Mouse (Mus musculus) liver, embryonic 12.5 days (tissue): ENCODE measurements at regions not wholly inside any gene's neighbourhood (a gene's known extent, or its start where the extent isn't known, plus 50 kb on each side); places are given as distances from the start of the nearest gene placed in this dataset.

ENCODE experiments used
- ATAC-seq: fragments of 200-750 bp; cut with Nextera tagmentation; 2 replicates; pipeline ENCODE4 v1.8.0; 2017; ENCODE audit warnings: moderate number of reproducible peaks, mild to moderate bottlenecking, moderate library complexity
- H3K27ac ChIP-seq: fragments of 300-500 bp; sonication (generic); 2 replicates; pipeline ENCODE4 v1.5.1; 2016; ENCODE audit warnings: mild to moderate bottlenecking
- H3K27me3 ChIP-seq: fragments of 300-500 bp; sonication (generic); replicated peaks from 2 replicates; pipeline ENCODE4 v1.6.1; 2016; ENCODE audit warnings: mild to moderate bottlenecking, moderate library complexity
- H3K36me3 ChIP-seq: fragments of 300-500 bp; sonication (generic); 2 replicates; pipeline ENCODE4 v1.6.1; 2016; ENCODE audit warnings: mild to moderate bottlenecking, moderate library complexity
- H3K4me1 ChIP-seq: fragments of 300-500 bp; sonication (generic); 2 replicates; pipeline ENCODE4 v1.6.1; 2016
- H3K4me2 ChIP-seq: fragments of 300-500 bp; sonication (generic); 2 replicates; pipeline ENCODE4 v1.6.1; 2016; ENCODE audit warnings: mild to moderate bottlenecking, moderate library complexity
- H3K4me3 ChIP-seq: fragments of 300-500 bp; sonication (generic); 2 replicates; pipeline ENCODE4 v1.5.1; 2016; ENCODE audit warnings: mild to moderate bottlenecking, moderate library complexity
- H3K9ac ChIP-seq: fragments of 300-500 bp; sonication (generic); 2 replicates; pipeline ENCODE4 v1.6.1; 2016; ENCODE audit warnings: mild to moderate bottlenecking, moderate library complexity
- H3K9me3 ChIP-seq: fragments of 300-500 bp; sonication (generic); replicated peaks from 2 replicates; pipeline ENCODE4 v1.6.1; 2016; ENCODE audit warnings: mild to moderate bottlenecking, moderate library complexity
- WGBS: fragments of 180-500 bp; shearing (Covaris S2); methylation state at CpG from one replicate; pipeline ENCODE4 v1.1.7; 2016; ENCODE audit not compliant: insufficient replicate concordance; 5-methylcytosine and 5-hydroxymethylcytosine counted together

GRCm38 (mm10) chr15:87940837-87941236 is 396.7 kb downstream of the Fam19a5 start:
- Histone ChIP-seq H3K36me3 (no peaks in the 10 kb centered on the region), H3K4me2 (no peak overlapping the region), H3K27me3 (no peaks in the 10 kb centered on the region), H3K4me1 (no peaks in the 10 kb centered on the region), H3K9ac (no peak overlapping the region), H3K27ac (no peak overlapping the region), H3K9me3 (0 out of 2 replicates have a peak, but pooled peaks cover 8% of the 10 kb centered on the region), H3K4me3 (no peak overlapping the region)
- ATAC-seq, result no peak
- 52% methylated on average over 3 of the region's 3 CpGs for WGBS

DNA sequence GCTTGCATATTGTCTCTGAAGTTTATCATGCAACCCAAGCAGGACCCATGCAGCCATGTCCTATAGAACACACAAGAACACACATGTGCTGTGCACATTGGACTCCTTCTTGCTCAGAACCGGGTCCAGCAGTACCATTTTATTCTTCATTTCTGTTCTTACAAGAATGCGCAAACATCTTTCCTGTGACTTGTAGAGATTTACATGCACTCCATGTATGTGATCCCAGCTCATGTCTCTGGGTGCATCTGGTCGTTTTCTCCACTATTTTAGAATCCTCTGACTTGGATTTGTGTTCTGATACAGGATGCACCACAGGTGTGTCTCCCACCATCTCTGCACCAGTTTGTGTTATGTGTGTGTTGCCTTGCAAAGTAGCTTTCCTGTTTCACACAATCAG is 408.4 kb downstream of the Fam19a5 start:
- H3K4me2 ChIP-seq, result no peak overlapping the region
- ATAC-seq, result no peak
- 59% methylated on average over 3 of the region's 3 CpGs for WGBS

GRCm38 (mm10) chr15:87955685-87956256 is 411.7 kb downstream of the Fam19a5 start:
- no peak overlapping the region for H3K4me2 ChIP-seq
- no peaks in the 10 kb centered on the region for H3K4me1 ChIP-seq
- H3K27me3 ChIP-seq, result no peaks in the 10 kb centered on the region
- no peaks in the 10 kb centered on the region for H3K36me3 ChIP-seq
- no peak overlapping the region for H3K27ac ChIP-seq
- H3K4me3 ChIP-seq, result no peak overlapping the region
- peaks cover 59% of the 10 kb centered on the region for H3K9me3 ChIP-seq
- no peak overlapping the region for H3K9ac ChIP-seq
- WGBS, result 49% methylated on average over 5 of the region's 5 CpGs
- ATAC-seq, result no peak

More for the DNA sequence above, 408.4 kb downstream of the Fam19a5 start:
- Histone ChIP-seq H3K27me3 (no peaks in the 10 kb centered on the region), H3K36me3 (no peaks in the 10 kb centered on the region), H3K27ac (no peak overlapping the region), H3K9ac (no peak overlapping the region), H3K4me3 (no peak overlapping the region), H3K9me3 (peaks cover 48% of the 10 kb centered on the region; the same call in 1 of the 2 replicates), H3K4me1 (no peaks in the 10 kb centered on the region)

GRCm38 (mm10) chr15:87958866-87959265 is 414.8 kb downstream of the Fam19a5 start:
- H3K9ac ChIP-seq, result no peak overlapping the region
- ATAC-seq, result no peak
- no peaks in the 10 kb centered on the region for H3K27me3 ChIP-seq
- H3K4me1 ChIP-seq, result no peaks in the 10 kb centered on the region
- H3K9me3 ChIP-seq, result peaks cover 61% of the 10 kb centered on the region
- no peak overlapping the region for H3K27ac ChIP-seq
- H3K36me3 ChIP-seq, result no peaks in the 10 kb centered on the region
- no peak overlapping the region for H3K4me2 ChIP-seq
- 50% methylated on average over 1 of the region's 1 CpGs for WGBS
- H3K4me3 ChIP-seq, result no peak overlapping the region

- H3K4me2 ChIP-seq, result no peak overlapping the region
- H3K36me3 ChIP-seq, result no peaks in the 10 kb centered on the region
- H3K27me3 ChIP-seq, result no peaks in the 10 kb centered on the region
- peaks cover 20% of the 10 kb centered on the region; the same call in 1 of the 2 replicates for H3K9me3 ChIP-seq
- ATAC-seq, result no peak
- no peak overlapping the region for H3K27ac ChIP-seq
- H3K4me1 ChIP-seq, result no peaks in the 10 kb centered on the region
- WGBS, result 62% methylated on average over 6 of the region's 6 CpGs
- no peak overlapping the region for H3K4me3 ChIP-seq
- H3K9ac ChIP-seq, result no peak overlapping the region
Measured at GRCm38 (mm10) chr15:87972641-87973040, 428.5 kb downstream of the Fam19a5 start.

DNA sequence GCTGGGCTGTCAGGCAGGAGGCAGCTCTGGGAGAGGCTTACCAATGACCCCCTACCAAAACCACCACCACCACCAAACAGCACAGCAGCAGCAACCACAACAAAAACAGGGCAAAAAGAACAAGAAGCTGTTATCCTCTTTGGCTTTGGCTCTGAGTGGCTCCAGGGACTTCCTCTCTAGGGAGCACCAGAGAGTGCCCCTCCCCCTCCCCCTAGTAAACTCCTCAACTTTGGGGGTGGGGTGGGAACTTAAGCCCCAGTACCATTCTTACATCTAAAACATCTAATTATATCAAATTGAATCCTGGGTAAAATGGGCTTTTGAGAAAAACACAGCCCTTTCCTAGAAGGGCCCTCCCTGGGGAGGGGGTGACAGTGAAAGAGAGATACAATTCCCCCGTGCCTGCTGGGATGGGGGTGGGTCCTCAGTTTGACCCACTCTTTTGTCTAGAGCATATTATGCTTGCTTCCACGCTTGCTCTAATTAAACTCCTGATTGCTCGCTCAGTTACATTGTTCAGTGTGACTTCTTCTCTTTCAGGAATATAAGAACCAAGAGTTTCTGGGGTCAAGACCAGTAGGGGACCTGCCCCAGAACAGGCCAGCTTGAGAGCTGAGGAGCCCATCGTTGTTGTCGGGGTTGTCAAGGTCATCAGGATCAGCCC is 443.4 kb downstream of the Fam19a5 start:
- H3K9me3 ChIP-seq, result no peaks in the 10 kb centered on the region; the same call in 1 of the 2 replicates
- no peaks in the 10 kb centered on the region for H3K27me3 ChIP-seq
- no peak overlapping the region for H3K9ac ChIP-seq
- 35% methylated on average over 5 of the region's 5 CpGs for WGBS
- H3K27ac ChIP-seq, result no peak overlapping the region
- no peak overlapping the region for H3K4me3 ChIP-seq
- H3K36me3 ChIP-seq, result no peaks in the 10 kb centered on the region
- no peaks in the 10 kb centered on the region for H3K4me1 ChIP-seq
- ATAC-seq, result no peak
- no peak overlapping the region for H3K4me2 ChIP-seq

GRCm38 (mm10) chr15:87994546-87994945 is 450.4 kb downstream of the Fam19a5 start:
- ATAC-seq, result no peak
- WGBS, result 70% methylated on average over 8 of the region's 8 CpGs
- Histone ChIP-seq H3K4me3 (no peak overlapping the region), H3K27ac (no peak overlapping the region), H3K9ac (no peak overlapping the region), H3K9me3 (no peaks in the 10 kb centered on the region; the same call in 1 of the 2 replicates), H3K4me1 (no peaks in the 10 kb centered on the region), H3K36me3 (no peaks in the 10 kb centered on the region), H3K27me3 (no peaks in the 10 kb centered on the region), H3K4me2 (no peak overlapping the region)

DNA sequence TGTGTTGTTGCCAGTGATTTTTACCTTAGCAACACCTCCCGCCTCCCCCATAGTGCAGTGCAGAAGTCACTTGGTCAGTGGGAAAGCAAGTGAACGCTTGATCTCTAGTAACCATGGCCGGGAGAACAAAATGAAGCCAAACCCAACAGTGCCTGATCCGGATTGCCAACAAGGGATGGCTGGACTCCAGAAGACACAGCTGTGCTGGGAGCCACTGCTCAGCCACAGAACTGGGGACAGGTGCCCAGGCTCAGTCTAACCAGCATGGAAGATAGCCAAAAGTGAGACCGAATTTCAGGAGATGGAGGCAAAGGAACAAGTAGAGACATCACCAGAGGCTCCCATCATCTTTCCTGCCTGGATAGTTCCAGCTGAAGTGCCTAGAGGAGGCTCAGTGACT is 473.0 kb downstream of the Fam19a5 start:
- no peaks in the 10 kb centered on the region for H3K4me1 ChIP-seq
- H3K36me3 ChIP-seq, result no peaks in the 10 kb centered on the region
- no peaks in the 10 kb centered on the region for H3K27me3 ChIP-seq
- H3K4me3 ChIP-seq, result no peak overlapping the region
- peaks cover 19% of the 10 kb centered on the region for H3K9me3 ChIP-seq
- no peak overlapping the region for H3K27ac ChIP-seq
- no peak for ATAC-seq
- H3K4me2 ChIP-seq, result no peak overlapping the region
- 78% methylated on average over 5 of the region's 5 CpGs for WGBS
- H3K9ac ChIP-seq, result no peak overlapping the region

DNA sequence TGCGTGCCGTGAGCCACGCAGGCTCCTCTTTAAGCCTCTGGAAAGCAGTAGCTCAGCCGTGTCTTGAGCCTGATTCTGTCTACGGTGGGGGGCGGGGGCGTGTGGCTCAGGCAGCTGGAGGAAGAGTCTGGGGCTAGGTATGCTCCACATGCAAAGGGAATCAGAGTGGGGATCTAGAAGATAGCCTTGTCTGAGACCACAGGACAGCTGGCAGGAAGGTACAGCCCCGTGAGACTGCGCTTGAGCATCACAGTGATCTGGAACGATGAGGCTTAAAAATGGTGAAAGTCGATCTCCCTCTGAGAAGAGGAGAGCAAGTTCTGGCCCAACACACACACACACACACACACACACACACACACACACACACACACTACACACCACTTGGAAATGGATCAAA is 488.7 kb downstream of the Fam19a5 start:
- no peaks in the 10 kb centered on the region for H3K9me3 ChIP-seq
- ATAC-seq, result no peak
- H3K36me3 ChIP-seq, result no peaks in the 10 kb centered on the region
- 74% methylated on average over 11 of the region's 11 CpGs for WGBS
- H3K27ac ChIP-seq, result no peak overlapping the region
- H3K4me2 ChIP-seq, result no peak overlapping the region
- H3K9ac ChIP-seq, result no peak overlapping the region
- H3K4me3 ChIP-seq, result no peak overlapping the region
- no peaks in the 10 kb centered on the region for H3K4me1 ChIP-seq
- no peaks in the 10 kb centered on the region for H3K27me3 ChIP-seq

GRCm38 (mm10) chr15:88033725-88034124 is 489.6 kb downstream of the Fam19a5 start:
- Histone ChIP-seq H3K4me1 (no peaks in the 10 kb centered on the region), H3K4me2 (no peak overlapping the region), H3K27ac (no peak overlapping the region), H3K9me3 (no peaks in the 10 kb centered on the region), H3K9ac (no peak overlapping the region), H3K4me3 (no peak overlapping the region), H3K27me3 (no peaks in the 10 kb centered on the region), H3K36me3 (no peaks in the 10 kb centered on the region)
- no peak for ATAC-seq
- WGBS, result 62% methylated on average over 4 of the region's 4 CpGs

DNA sequence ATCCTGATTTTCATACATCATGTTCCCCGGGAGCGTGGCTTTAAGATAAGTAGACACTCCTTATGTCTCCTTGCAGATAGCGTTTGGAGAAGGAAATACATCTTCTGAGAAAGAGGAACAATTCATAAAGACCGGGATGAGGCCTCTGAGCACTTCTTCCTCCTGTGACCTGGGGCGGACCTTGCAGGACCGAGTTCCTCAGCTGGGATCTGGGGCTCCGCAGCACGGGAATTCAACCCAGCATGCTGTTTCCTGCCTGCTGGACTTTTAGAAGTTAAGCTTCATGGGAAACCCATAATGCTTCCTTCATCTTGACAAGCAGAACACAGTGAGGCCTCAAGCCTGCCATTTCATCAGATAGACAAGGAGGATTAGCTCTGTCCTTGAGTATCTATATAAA is 491.4 kb downstream of the Fam19a5 start:
- Histone ChIP-seq H3K9me3 (no peaks in the 10 kb centered on the region), H3K27ac (no peak overlapping the region), H3K4me2 (no peak overlapping the region), H3K36me3 (no peaks in the 10 kb centered on the region), H3K27me3 (no peaks in the 10 kb centered on the region), H3K4me1 (no peaks in the 10 kb centered on the region), H3K9ac (no peak overlapping the region), H3K4me3 (no peak overlapping the region)
- ATAC-seq, result no peak
- 28% methylated on average over 8 of the region's 8 CpGs for WGBS

- no peak overlapping the region for H3K4me3 ChIP-seq
- H3K36me3 ChIP-seq, result no peaks in the 10 kb centered on the region
- no peak overlapping the region for H3K4me2 ChIP-seq
- no peak overlapping the region for H3K27ac ChIP-seq
- no peaks in the 10 kb centered on the region for H3K4me1 ChIP-seq
- H3K9ac ChIP-seq, result no peak overlapping the region
- no peaks in the 10 kb centered on the region for H3K9me3 ChIP-seq
- no peak for ATAC-seq
- no peaks in the 10 kb centered on the region for H3K27me3 ChIP-seq
- 69% methylated on average over 22 of the region's 22 CpGs for WGBS
Measured at GRCm38 (mm10) chr15:88036146-88037000, 492.3 kb downstream of the Fam19a5 start.
